Mouse (Mus musculus): ENCODE measurements around the gene BC048562.

GRCm38 (mm10) chr9:108428384-108428783 is 7.9 kb upstream of the BC048562 start, which contains the start of gene Ccdc36:
- no peak for TF ChIP-seq CTCF (IDR thresholded peaks at IDR 0.05; ENCODE audit: insufficient read depth, low read depth, low read length)
- no peak for TF ChIP-seq POLR2A (IDR thresholded peaks at IDR 0.05; ENCODE audit: insufficient read depth, low read depth, low read length)
